Mouse (Mus musculus) adrenal gland, adult 2 months (tissue): ENCODE measurements around the gene Ceacam18. TPM values are rescaled to one million over a fixed set of nuclear protein-coding genes. Genes with fewer than 3 reads are reported as not detected.
A peak's percentile ranks its signal among the peaks of the same experiment; 100 is the strongest.
"Not testable (repeated sequence)": the region's sequence is repeated elsewhere in the genome, so short reads cannot be mapped to it uniquely, and the experiment has no call there.

Experiments used
- DNase-seq: peaks from one replicate; pipeline ENCODE4 v3.0.0; 2021
- long read RNA-seq: library from polyadenylated mRNA; stranded (forward); transcript quantifications from one replicate; pipeline ENCODE4 v2.0.0, GENCODE M21; 2021
- polyA plus RNA-seq: library from polyadenylated mRNA; depleted of rRNA; stranded (reverse); fragments of >200 nt; gene quantifications from 2 replicates; pipeline ENCODE4 v1.2.3, GENCODE M21; 2012; rRNA removed
- total RNA-seq, 2 experiments: library from RNA; stranded (reverse); gene quantifications; 2 replicates each; pipeline ENCODE4 v1.2.3; 2021

The Ceacam18 gene
- not detected for total RNA-seq
- polyA plus RNA-seq = not detected in 2 replicates
- long read RNA-seq = 0 reads

DNA sequence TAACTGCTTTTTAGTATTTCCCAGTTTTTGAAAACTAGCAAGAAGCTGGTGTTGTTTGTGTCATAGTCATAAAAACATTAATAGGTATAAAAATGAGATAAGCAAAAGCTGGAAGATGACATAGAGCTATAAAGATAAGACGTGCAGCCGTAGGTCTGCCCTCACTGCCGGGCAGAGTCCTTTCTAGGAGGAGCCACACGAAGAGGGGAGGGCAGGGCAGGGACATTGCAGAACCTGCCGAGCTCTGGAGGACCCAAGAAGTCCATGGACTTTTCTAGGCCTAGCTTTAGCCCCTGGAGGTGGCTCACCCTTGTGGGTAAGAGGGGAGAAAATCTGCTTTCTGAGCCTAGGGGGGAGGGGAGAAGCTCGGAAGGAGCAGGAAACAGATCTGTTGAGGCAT is at the start of gene Ceacam18:
Gene Ceacam18, plus strand, starts transcription at position 208 of the 400 bp plus-strand sequence.
- DNase-seq = no peak

DNA sequence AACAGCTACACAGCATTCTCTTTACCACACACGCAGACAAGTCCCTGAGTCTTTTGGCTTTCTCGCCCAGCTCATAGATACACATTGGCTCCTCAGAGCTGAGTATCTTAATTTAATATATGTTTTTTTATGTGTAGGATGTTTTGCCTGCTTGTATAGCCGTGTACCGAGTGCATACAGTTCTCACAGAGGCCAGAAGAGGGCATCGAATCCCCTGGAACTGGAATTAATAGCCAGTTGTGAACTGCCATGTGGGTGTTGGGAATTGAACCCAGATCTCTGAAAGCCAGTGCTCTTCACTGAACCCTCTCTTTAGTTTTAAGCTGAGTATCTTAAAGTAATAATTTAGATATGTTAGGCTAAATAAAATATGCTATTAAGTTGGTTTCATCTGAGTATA is 49.7 kb upstream of the Ceacam18 start:
- no peak for DNase-seq

DNA sequence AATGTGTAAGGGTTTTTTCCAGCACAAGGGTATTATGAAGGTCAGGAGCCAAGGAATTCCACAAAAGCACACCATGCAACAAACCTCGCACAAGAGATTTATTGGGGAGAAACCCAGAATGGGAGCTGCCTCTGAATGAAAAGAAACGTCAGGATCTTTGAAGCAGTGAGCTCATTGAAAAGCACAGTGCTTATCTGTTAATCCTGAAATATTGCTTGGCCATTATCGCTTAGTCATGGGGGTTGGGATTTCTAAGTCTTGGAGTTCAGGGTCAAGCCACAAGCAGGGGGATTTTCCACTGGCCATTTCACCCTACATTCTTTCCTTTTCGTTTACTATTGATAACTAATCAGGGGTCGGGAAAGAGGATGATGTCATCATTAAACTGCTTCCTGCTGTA is 32.6 kb upstream of the Ceacam18 start:
- DNase-seq = peak; percentile 30

DNA sequence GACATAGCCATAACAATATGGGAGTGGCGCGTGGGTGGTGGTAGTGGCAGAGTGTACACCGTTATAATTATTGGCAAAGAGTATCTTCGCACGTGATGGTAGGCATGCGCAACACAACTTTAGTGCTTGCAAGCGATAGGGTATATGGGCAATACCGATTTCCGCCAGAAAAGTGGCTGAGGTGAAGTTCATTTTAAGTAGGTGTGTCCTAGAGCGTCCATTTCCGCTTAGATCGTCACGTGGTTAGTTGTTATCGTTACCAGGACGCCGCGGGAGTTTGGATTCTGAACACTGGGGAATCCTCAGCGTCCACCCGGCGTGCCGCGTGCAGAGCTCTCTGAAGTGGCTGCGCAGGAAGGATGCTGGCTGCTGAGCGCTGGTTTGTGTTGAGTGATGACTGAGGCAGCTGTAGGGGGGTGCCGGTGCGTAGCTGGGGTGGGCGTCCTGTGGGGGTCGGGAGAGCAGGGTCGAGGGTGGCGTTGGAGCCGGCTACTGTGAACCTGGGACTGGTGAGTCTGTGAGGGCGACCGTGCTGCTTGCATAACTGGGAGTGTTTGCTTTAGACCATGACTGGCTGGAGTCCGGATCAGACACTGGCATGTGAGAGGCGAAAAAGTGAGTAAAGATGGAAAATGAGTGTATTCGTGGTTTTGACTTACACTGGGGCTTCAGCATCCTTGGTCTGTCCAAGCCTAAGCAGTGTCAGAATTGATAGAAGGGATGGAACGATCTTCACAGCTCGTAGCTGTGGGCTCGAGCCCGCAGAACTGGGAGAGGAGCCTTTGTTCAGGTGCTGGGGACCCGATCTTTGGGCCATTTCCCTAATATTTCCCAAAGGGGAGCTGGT is 27.4 kb upstream of the Ceacam18 start, which contains the start of gene Zfp819:
Gene Zfp819, plus strand, starts transcription at position 274 of the 847 bp plus-strand sequence.
- peak; percentile 76 for DNase-seq

DNA sequence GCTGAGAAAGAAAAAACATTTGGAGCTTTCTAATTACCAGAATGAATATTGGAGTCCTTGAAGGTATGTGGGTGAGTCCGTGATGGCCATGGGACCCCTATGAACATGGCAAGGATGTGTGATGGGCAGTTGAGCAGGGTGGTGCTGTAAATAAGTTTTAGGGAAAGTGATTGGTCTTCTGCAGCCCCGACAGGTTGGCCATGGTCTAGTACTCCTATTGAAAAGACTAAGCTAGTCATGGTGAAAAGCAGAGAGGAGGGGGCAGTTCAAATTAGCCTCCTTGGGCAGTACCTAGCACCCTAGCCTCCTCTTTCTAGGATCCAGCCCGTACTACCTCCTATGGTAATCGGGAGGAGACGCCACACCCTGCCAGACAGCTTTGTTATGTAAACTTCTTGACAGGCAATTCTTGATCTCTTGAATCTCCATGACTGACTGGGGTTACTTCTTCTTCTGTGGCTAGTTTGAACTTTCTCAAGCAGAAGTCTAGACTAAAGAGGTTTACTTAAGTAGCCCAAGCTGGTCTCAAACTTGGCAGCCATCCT is 26.7 kb upstream of the Ceacam18 start:
- no peak for DNase-seq

DNA sequence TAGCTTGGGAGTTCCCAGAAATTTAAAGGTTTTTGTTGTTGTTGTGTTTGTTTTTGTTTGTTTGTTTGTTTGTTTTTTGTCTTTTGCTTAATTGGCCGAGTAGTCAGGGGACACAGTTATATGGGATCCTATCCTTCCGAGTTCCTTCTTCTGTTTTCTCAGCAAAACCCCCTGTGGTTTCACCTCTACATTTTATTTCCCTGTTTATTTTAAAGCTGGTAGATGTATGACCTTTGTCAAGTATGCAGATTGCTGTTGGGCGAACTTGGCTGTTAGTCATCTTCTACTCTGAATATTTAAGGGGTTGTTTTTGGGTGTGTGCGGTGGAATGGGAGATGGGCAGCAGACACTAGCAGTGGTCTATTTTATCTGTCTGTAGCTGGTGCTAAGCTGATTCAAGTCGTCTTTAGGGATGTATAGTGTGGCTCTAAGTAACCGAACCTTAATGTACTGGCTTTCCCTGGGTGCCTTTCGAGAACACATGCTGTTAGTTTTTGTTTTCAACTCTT is 26.1 kb upstream of the Ceacam18 start:
- no peak for DNase-seq

DNA sequence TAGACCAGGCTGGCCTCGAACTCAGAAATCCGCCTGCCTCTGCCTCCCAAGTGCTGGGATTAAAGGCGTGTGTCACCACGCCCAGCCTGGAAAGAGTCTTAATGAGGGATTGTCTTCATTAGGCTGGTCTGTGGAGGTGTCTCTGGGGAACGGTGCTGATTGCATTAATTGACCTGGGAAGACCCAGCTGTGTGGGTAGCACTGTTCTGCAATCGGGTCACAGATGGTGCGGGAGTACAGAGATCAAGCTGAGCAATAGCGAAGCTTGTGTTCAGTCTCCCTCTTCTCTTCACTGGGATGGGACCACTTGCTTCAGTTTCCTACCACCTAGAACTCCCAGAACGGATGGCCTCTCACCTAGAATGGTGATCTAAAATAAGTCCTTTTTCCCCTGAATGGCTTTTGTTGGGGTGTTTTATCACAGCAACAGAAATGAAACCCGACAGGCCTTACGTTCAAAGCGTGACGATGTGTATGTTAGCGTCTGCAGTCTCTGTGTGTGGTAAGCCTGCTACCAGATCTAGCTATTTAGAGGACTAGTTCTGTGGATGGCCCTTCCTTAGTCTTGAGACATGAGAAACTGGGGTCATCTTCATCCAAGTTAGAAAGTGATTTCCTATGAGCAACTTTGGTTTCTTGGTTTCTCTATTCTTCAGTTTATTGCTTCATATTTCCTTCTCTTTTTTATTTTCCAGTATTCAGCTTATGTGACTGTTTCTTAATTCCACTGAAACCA is 20.5 kb upstream of the Ceacam18 start:
- DNase-seq = no peak

DNA sequence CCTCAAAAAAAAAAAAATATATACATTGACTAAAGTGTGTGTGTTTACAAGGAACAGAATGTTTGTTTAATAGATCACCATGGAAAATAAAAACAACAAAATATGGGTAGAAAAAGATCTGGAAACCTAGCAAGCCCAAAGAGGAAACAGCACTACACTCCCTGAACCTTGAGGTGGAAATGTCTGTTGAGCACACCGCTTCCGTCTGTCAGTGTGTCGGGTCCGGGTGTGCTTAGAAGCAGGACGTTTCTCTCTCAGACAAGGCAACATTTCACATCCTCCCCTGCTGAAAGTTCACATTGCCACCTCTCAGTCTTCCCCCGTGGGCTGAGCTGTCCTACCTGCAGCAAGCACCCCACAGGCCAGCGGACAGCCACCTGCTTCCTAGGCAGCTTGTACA is 11.6 kb upstream of the Ceacam18 start:
- DNase-seq = no peak

DNA sequence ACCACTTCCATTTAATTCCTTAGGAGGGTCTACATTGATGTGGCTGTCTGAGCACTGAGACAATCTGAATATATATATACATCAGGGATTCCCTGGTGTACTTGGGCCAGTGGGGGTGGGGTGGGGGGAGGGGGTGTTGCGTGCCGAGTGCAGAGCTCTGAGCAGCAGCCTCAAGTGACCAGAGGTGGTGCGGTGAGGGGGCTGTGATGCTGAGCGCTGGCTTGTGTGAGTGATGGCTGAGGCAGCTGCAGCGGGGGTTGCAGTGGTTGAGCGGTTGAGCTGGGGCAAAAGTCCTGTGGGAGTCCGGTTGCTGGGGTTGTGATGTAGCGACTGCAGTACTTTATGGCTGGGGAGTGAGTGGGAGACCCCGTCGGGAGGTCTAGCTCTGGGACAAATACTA is 10.7 kb upstream of the Ceacam18 start:
- DNase-seq = no peak

DNA sequence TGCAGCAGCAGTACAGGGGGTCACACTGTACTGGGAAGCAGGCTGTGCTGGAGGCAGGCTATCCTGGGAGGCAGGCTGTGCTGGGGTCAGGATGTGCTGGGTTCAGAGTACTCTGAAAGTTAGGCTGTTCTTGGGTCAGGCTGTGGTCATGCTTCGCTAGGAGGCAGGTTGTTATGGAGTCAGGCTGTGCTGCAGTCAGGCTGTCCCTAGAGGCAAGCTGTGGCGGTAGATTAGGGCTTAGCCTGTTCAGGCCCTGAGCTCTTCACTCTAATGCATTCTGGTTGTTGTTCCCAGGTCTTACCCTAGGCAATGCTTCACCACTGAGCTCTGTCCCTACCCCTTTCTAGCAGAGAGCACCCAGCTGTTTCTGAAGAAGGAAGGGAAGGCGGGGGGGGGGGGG is 9.4 kb upstream of the Ceacam18 start:
- DNase-seq = no peak

DNA sequence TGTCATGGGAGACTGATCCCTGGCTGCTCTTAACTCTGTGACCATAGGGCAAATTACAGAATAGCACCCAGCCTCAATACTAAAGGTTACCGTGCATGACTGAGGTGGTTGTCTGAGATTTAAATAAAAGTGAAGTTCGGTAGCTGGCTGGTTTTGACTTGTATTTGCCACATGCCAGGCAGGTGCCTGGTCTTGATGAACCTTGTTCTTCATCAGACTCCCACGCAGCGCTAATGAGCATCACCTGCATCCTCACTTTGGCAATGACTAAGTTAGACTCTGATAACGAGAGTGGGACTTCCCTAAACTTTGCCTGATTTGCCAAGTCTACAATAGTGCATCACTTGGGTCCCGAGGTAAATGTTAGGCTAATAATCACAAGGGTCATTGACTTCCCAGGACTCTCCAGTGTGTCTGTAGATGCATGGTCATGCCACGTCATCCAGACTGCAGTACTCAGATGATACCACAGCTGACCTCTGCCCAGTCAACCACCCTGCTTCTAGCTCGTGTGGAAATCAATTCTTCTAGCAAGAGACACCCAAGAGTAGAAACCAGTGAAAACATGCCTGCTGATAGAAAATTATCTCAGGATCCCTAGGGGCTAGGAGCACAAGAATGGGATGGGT is 8.6 kb upstream of the Ceacam18 start:
- DNase-seq = no peak

DNA sequence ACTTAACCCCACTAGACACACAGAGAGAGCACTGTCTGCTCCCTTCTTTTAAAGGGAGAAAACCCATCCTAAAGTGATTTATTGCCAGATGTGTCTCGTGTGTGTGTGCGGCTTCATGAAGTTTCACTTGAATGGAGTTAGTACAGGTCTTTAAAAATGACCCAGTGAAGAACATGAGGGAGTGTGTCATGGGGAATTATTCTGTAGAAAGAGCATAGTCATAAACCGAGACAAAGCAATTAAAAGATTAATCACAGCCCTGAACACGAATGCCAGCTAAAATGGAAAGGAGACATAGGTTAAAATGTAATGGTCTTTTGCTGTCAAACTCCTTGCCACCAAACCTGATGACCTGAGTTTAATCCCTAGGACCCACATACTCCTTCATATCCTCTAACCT is 567 bp upstream of the Ceacam18 start:
- no peak for DNase-seq

DNA sequence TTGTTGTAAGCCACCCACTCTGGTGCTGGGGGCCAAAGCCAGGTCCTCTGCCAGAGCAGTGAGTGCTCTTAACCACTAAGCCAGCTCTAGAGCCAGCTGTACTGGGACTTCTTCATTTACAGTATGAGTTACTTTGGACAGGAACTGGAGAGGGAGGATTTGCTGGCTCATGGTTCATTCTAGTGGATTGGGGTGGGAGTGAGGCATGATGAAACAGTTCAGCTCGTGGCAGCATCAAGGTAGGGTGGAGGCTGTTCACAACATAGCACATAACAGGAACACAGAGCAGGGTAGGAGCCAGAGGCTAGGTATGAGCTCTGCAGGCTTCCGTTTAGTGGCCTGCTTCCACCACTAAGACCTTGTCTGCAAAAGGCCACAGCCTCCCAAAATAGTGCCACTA is 1.7 kb downstream of the Ceacam18 start:
- DNase-seq = no peak

DNA sequence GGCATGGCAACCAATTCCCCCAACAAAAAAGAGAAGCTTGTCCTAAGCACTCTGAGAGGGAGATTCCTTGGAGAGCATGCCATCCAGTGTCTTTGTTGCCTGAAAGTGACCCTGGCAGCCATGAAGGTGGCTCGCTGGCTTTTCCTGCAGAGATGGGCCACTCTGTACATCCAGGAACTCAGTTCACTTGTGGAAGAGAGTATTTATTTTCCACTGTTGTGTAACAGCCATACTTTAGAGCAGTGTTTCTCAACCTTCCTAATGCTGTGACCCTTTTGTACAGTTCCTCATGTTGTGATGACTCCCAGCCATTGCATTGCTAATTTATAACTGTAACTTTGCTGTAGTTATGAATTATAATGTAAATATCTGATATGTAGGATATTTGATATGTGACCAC is 2.6 kb downstream of the Ceacam18 start:
- no peak for DNase-seq

DNA sequence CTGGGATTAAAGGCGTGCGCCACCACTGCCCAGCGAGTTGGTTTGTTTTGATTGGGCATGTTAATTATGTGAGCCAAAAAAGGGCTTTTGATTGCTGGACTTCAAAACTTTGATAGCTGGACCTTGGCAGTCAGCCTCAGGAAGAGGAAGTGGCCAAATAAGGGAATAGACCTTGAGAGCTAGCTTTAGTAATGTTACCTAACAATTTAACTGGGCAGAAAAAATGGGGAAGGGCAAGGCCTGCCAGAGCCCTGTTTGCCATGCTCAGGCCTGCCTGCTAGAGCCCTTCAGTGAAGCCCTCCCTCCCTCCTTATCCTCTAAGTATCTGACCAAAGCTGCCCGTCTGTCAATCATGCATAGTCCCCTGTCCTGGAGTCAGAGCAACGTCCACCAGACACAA is 8.1 kb downstream of the Ceacam18 start:
- DNase-seq = peak; percentile 80

DNA sequence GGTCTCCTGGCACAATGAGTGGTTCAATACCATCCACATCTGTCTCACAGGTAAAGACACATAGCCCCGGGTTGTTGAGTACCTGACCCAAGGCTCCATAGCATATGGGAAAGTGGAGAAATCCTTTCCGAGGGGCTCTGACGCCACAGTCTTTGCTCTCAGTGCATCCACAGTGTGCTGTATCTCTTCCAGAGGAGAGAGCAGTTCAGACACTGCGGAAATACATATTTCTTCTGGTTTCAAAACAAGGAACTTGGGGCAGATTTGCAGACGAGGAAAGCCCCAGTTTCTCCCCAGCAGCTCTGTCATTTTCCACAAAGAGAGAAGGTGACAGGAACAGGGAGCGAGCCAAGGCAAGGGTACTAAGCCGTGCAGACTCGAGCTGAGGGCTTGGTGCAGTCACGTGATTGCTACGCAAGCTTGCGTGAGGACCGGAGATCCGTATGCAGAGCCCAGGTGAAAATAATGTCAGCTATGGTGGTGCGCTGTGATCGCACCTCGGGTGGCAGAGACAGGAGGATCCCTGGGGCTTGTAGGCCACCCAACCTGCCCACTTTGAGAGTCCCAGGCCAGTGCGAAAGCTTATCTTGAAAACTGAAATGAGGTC is 8.6 kb downstream of the Ceacam18 start:
- DNase-seq = no peak

DNA sequence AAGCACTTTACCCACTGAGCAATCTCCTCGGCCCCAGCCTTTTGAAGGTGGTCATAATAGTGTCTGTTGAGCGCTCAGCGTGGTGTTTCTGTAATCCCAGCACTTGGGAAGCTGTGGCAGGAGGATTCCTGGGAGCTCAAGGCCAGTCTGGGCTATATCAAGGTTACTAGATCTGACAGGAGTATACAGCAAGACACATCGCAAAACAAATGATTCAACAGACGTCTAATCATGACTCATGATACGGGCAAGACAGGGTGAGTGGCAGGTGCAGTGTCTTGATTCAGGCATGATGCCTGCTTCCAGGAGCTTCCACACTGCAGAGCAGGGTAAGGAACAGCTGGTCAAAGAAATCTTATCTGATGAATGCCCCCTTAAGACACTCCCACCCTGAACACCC is 18.2 kb downstream of the Ceacam18 start:
- peak; percentile 52 for DNase-seq

DNA sequence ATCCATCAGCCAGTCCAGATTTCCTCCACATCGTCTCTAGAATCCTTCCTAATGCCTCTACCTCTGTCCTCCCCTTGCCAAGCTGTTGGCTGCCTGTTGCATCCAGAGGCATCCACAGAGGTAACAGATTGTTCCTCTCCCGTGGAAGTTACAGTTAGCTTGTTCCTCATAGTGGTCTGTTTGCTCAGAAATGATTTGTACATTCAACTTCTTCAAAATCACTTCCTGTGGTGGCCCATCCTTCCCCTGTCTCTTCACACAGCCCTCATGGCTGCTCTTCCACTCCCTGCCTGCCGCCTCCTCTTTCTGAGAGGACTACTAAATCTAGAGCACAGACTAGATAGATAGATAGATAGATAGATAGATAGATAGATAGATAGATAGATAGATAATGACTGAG is 20.0 kb downstream of the Ceacam18 start:
- no peak for DNase-seq

DNA sequence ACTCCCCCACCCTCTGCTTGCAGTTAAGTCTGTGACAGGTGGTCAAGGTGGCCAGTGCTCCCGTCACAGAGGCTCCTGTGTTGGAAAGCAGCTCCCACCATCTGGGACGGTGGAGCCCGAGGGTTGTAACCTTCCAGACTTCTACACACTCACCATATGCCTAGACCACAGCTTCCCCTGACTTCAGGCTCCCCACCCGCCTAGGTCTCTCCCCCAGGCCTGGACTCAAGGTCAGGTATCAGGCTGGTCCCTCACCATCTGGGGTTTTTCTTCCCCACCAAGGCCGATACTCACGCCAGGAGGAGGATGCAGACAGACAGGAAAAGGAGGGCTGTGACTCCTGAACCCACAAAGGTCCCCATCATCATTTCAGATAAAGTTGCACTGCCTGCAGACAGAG is 21.7 kb downstream of the Ceacam18 start:
- no peak for DNase-seq

DNA sequence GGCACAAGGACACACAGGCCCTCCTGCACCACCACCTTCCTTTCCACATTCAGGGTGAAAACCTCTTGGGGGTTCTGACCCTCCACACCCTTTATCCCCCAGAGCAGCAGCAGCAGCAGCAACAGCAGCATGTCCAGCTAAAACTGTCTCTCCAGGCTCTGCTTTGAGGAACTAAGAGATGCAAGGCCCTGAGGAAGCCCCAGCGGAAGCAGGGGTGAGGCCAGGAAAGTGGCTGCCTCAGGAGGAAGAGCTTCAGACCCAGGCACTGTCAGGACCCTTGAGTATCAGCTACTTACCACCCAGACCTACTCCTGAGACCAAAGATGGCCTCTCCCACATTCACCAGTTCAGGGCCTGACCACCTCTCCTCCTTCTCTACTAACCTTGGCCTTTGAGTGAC is 25.5 kb downstream of the Ceacam18 start, which contains the start of gene Siglece:
Gene Siglece, minus strand, starts transcription at position 160 of the 400 bp plus-strand sequence.
- no peak for DNase-seq

DNA sequence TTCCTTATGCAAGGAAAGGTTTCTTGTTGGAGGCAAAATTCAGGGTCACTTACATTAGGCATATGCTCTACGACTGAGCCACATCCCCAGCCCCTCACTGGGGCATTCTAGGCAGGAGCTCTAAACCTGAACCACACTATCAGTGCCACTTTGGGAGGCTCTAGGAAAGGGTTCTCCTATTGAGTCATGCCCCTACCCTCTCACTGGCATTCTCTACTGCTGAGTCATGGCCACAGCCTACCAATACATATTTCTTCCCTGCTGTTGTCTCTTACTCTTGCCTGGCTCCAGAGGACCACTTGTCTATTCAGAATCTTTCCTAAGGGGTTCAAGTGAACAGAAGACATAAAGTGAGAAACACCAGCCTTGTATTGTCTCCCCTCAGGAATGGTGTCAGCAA is 28.3 kb downstream of the Ceacam18 start:
- DNase-seq = peak; percentile 71

DNA sequence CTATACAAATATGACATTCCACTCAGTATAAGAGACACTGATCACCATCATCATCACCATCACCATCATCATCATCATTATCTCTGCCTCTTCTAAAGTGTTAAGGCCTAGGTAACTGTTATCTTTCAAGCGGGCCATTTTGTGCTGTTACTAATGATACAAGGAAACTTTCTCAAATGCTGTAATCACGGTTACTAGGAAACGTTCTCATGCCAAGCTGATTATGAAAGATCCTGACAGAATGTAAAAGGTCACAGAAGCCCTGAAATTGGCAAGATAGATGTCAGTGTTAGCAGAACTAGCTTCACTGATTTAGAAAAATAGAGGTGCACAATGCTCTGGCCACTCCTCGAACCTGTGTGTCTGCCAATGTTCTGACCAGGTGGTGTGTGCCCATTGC is 32.7 kb downstream of the Ceacam18 start:
- DNase-seq = not testable (repeated sequence)
